Mouse (Mus musculus): Measurements from ENCODE around the gene Kcnma1.

Kcnma1 gene

GRCm38 (mm10) chr14:23857034-23857433, 157.3 kb downstream of the Kcnma1 start:
- no peak for DNase-seq (ENCODE audit: low spot score in 2 of 2)

DNA sequence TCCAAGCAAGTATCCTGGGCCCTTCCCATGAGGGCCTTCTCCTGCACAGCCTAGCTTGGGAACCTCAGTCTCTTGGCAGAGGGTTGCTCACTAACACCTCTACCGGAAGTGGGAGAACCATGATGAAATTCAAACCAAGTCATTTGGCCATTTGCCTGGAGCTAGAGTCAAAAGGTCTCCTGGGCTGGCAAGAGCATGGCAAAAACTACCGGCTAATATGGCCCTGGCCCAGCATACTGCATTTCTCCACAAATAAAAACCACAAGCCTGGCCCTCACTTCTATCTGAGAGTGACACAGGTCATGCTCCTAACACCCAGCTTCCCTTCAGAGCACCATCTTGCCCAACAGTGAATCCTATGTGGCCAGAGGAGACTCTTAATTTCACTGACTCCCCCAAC, 159.3 kb downstream of the Kcnma1 start:
- peak; percentile 17 to 18 for DNase-seq (ENCODE audit: low spot score in 2 of 2)

- no peak for DNase-seq (ENCODE audit: low spot score in 2 of 2)
These were observed 165.7 kb downstream of the Kcnma1 start for GRCm38 (mm10) chr14:23848529-23849141.

DNA sequence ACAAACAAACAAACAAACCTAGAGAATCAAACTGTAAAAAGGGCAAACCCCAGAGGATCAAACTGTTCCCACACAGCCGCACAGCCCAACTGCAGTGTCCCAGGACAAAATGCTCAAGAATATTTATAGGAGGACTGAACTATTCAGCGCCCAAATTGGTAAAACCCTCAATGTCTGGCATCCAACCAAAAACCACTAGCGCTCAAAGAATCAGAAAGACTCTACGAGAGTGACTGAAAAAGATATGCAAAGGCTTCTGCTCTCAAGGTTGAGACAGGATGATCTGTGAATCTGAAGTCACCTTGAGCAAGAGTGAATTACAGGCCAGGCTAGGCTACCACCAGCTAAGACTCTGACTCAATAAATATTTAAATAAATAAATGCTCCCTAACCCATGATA, 167.6 kb downstream of the Kcnma1 start:
- DNase-seq (ENCODE audit: low spot score in 2 of 2), result no peak

- no peak for DNase-seq (ENCODE audit: low spot score in 2 of 2)
These were observed 172.3 kb downstream of the Kcnma1 start for GRCm38 (mm10) chr14:23842025-23842424.

GRCm38 (mm10) chr14:23839613-23840012, 174.7 kb downstream of the Kcnma1 start:
- no peak for DNase-seq (ENCODE audit: low spot score in 2 of 2)

DNA sequence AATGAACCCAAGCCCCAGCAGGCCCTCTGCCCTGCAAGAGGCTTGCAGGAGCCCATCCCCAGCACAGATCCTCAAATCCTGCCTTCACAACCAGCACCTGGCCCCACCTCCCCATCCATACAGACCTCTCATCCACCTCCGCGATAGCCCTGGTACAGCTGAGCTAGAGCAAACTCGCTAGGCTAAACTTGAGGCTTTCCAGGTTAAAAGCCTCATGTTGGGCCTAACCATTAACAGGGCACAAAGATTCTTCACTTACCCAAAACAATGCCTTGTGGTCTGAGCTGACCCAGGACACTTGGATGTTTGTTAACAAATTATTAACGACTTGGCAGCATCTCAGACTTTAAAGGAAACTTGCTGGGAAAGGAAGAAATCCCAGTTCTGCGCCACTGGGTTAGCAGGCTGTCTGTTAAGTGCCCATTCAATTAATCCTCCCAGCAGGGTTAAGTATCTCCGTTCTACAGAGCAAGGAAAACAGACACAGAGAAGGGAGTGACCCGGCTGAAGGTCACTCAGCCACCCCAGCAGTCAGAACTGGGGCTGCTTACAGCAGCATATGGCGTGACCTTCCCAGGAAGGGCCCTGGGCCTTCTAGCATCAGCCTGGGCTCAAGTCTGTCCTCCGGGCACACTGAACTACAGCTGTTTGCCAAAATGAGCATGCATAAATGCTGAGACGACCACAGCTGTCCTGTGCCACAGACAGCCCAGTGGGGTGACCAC, 178.7 kb downstream of the Kcnma1 start:
- DNase-seq (ENCODE audit: low spot score in 2 of 2), result no peak

- DNase-seq (ENCODE audit: low spot score in 2 of 2), result no peak
These were observed 183.0 kb downstream of the Kcnma1 start for GRCm38 (mm10) chr14:23831284-23831683.

GRCm38 (mm10) chr14:23830316-23830715, 184.0 kb downstream of the Kcnma1 start:
- DNase-seq (ENCODE audit: low spot score in 2 of 2), result no peak

- DNase-seq (ENCODE audit: low spot score in 2 of 2), result no peak
These were observed 185.5 kb downstream of the Kcnma1 start for GRCm38 (mm10) chr14:23828711-23829320.

DNA sequence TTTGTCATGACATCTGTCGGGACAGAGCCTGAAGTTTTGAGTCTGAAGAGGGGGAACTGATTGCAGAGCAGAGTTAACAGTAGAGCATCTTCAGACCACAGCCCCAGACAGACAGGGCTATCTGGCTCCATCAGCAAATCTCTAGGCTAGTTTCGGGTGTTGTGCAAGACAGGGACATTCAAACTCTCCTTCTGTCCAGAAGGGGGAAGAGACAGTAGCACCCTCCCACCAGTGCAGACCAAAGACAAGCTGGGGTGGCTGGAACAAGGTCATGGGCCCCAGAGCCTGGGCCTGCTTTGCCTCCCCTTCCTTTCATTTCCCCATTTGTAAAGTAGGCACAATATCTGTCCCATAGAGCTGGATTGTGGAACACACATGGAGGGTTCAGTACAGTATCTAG, 189.4 kb downstream of the Kcnma1 start:
- DNase-seq (ENCODE audit: low spot score in 2 of 2), result peak in 1 of 2 experiments; percentile 14

DNA sequence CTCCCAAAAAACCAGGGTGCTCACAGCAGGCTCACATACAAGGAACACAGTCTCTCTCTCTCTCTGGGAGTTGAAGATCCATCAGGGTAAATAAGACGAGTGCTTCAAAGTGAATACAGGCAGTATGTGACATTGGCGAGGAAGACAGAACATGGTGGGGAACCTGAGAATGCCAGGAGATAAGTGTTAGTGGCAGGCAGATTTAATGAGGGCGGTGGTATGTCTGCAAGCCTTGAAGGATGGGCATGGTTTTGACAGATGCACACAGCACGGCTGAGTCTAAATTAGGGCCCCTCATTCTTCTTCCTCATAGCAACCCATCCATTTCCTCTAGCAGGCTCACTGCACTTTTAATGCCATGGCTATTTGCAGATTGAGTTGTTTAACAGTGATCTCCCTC, 190.0 kb downstream of the Kcnma1 start:
- DNase-seq (ENCODE audit: low spot score in 2 of 2), result no peak

DNA sequence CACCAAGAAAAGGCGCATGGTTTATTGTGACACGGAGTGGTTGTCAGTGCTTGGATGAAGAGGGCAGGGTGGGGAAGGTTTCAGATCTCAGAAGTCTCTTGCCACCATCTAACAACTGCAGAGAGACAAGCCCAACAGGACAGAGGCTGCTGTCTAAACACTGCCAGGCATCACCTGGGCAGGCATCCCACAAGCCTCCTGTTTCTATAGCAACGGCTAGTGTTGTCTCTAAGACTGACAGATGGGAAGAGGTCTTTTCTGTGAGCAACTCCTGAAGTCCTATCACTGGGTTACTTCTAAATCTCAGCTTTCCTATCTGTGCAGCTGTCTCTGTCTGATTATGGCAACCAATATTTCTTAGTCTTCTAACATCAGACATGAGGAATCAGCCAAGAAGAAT, 196.7 kb downstream of the Kcnma1 start:
- no peak for DNase-seq (ENCODE audit: low spot score in 2 of 2)

- no peak for DNase-seq (ENCODE audit: low spot score in 2 of 2)
These were observed 204.2 kb downstream of the Kcnma1 start for GRCm38 (mm10) chr14:23810081-23810480.

DNA sequence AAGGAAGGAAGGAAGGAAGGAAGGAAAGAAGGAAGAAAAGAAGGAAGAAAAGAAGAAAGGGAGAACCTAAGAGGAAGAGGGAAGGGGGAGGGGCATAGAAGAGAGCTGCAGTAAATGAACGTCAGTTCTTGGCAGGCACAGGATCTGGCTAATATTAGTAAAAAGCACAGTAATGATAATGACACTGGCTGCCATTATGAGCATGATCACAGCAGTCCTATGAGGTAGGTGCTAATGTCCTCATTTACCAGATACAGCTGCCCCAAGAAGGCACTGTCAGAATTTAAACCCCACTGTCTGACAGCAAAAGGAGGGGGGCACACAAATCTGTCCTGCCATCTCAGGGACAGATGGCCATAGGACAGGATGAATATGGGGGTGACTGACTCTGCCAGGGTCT, 205.2 kb downstream of the Kcnma1 start:
- DNase-seq (ENCODE audit: low spot score in 2 of 2), result no peak

DNA sequence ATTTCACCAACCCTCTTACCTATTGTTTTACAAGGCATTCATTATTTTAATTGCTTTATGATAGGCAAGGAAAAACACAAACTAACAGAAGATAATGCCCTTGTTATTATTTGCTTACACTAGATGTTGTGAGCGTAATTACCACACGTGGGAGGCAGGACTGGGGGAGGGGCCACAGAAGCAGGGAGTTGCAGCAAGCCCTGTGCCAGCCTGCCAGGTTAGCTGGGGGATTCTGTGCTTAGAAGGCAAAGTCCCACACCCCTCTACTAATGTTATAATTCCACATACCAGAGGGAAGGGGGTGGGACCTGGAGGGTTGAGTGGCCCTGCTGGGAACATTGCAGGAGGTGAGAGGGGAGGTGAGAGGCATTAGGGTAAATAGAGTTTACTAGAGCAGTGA, 207.9 kb downstream of the Kcnma1 start:
- DNase-seq (ENCODE audit: low spot score in 2 of 2), result no peak

- DNase-seq (ENCODE audit: low spot score in 2 of 2), result no peak
These were observed 217.4 kb downstream of the Kcnma1 start for GRCm38 (mm10) chr14:23796878-23797277.

DNA sequence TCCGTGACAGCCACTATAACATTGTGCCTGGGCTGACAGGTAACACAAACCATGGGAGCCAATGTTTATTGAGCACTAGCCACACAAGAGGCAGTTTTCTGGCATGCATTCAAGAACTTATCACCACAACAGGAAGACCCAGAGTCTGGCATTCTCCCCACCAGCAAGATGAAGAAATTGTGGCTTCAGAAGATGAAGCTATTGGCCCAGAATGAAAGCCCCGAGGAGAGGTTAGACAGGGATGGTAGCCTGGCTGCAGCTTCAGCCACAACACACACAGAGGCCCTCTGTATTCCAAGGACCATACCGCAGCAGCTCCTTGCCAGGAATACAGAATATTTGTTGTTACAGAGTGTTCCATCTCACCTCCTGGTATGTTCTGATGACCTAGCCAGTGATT, 221.6 kb downstream of the Kcnma1 start:
- DNase-seq (ENCODE audit: low spot score in 2 of 2), result no peak

- DNase-seq (ENCODE audit: low spot score in 2 of 2), result no peak
These were observed 222.2 kb downstream of the Kcnma1 start for GRCm38 (mm10) chr14:23792076-23792475.

DNA sequence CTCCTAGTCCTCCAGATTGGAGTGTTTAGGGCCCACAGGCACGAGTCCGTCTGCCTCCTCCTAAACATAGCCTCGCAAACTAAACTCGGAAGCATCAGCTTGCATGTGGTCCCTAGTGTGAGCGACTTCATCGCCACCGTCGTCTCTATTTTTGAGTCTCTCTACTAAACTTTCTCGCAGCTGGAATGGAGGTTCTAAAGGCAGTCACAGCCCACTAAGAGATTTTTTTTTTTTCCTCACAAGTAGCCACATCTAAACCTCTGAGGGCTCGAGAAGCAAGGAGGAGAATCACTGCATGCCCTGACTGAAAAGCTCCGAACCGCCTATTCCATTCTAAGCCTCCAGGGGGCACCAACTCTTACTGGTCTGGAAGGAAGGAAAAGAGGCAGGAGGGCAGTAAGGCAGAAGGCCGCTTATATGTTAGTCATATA, 223.0 kb downstream of the Kcnma1 start:
- DNase-seq (ENCODE audit: low spot score in 2 of 2), result peak in 1 of 2 experiments; percentile 28

- DNase-seq (ENCODE audit: low spot score in 2 of 2), result no peak
These were observed 227.6 kb downstream of the Kcnma1 start for GRCm38 (mm10) chr14:23786687-23787073.

GRCm38 (mm10) chr14:23785921-23786686, 228.2 kb downstream of the Kcnma1 start:
- DNase-seq (ENCODE audit: low spot score in 2 of 2), result no peak

Measured in heart, adult 9 months (tissue).